Mouse (Mus musculus) lung, postnatal 0 days (tissue): ENCODE results near the gene Sdhb. TPM values are rescaled to one million over a fixed set of nuclear protein-coding genes. Genes with fewer than 3 reads are reported as not detected.

Source experiments
- ATAC-seq: fragments of 200-750 bp; cut with Nextera tagmentation; 2 replicates; pipeline ENCODE4 v1.8.0; 2017; ENCODE audit warnings: moderate library complexity
- DNase-seq: peaks from one replicate; pipeline ENCODE4 v3.0.0-alpha.2; 2016; ENCODE audit warnings: low spot score
- H3K27ac ChIP-seq: fragments of 300-500 bp; sonication (generic); 2 replicates; pipeline ENCODE4 v1.5.1; 2014; ENCODE audit warnings: antibody characterized with exemption, mild to moderate bottlenecking, low read length, mixed read lengths
- H3K27me3 ChIP-seq: fragments of 300-500 bp; sonication (generic); replicated peaks from 2 replicates; pipeline ENCODE4 v1.6.1; 2014; ENCODE audit warnings: low read length, mixed read lengths; ENCODE audit not compliant: insufficient read depth
- H3K36me3 ChIP-seq: fragments of 300-500 bp; sonication (generic); 2 replicates; pipeline ENCODE4 v1.6.1; 2014; ENCODE audit warnings: low read length, mixed read lengths; ENCODE audit not compliant: insufficient read depth
- H3K4me1 ChIP-seq: fragments of 300-500 bp; sonication (generic); 2 replicates; pipeline ENCODE4 v1.6.1; 2014; ENCODE audit warnings: antibody characterized with exemption, low read depth, low read length, mixed read lengths; ENCODE audit not compliant: insufficient read depth
- H3K4me2 ChIP-seq: fragments of 300-500 bp; sonication (generic); replicated peaks from 2 replicates; pipeline ENCODE4 v1.6.1; 2014; ENCODE audit warnings: low read depth, mild to moderate bottlenecking, low read length, moderate library complexity, mixed read lengths
- H3K4me3 ChIP-seq: fragments of 300-500 bp; sonication (generic); 2 replicates; pipeline ENCODE4 v1.5.1; 2014; ENCODE audit warnings: low read depth, low read length
- H3K9ac ChIP-seq: fragments of 300-500 bp; sonication (generic); replicated peaks from 2 replicates; pipeline ENCODE4 v1.6.1; 2014; ENCODE audit warnings: low read depth, mild to moderate bottlenecking
- H3K9me3 ChIP-seq: fragments of 300-500 bp; sonication (generic); 2 replicates; pipeline ENCODE4 v1.6.1; 2016; ENCODE audit warnings: low read length, mixed read lengths
- CTCF ChIP-seq: IDR thresholded peaks from 2 replicates; pipeline ENCODE4 v1.5.1; 2016; ENCODE audit warnings: antibody characterized with exemption, mild to moderate bottlenecking
- EP300 ChIP-seq: IDR thresholded peaks from 2 replicates; pipeline ENCODE4 v1.6.1; 2016; ENCODE audit warnings: antibody characterized with exemption, mild to moderate bottlenecking, control low read depth
- WGBS: fragments of 180-500 bp; shearing (Covaris S2); extraction: QIAGEN DNeasy Blood & Tissue Kit; methylation state at CpG from one replicate; pipeline ENCODE4 v1.1.7; 2014; 5-methylcytosine and 5-hydroxymethylcytosine counted together
- polyA plus RNA-seq: library from polyadenylated mRNA; unstranded; fragments of >200 nt; fragmentation: Nextera tagmentation; extraction: Ambion mirVana; gene quantifications from 2 replicates; pipeline ENCODE4 v1.2.1, GENCODE M21; 2015

The Sdhb gene
- polyA plus RNA-seq, 1 experiment from 2014 or later, result 275 TPM

GRCm38 (mm10) chr4:141011556-141012328 lies 50.7 kb downstream of the Sdhb start:
- no peaks in the 10 kb centered on the region for H3K27me3 ChIP-seq
- DNase-seq, result no peak
- 0 out of 2 replicates have a peak, but pooled peaks cover 6% of the 10 kb centered on the region for H3K36me3 ChIP-seq
- WGBS, result 41% methylated on average over 14 of the region's 14 CpGs
- peak overlapping the region; percentile 57; the same call in 1 of the 2 replicates for H3K4me3 ChIP-seq
- H3K9ac ChIP-seq, result no peak overlapping the region; the same call in 1 of the 2 replicates
- no peak for ATAC-seq
- H3K4me1 ChIP-seq, result 0 out of 2 replicates have a peak, but pooled peaks cover 3% of the 10 kb centered on the region
- TF ChIP-seq CTCF, result no peak
- no peak for TF ChIP-seq EP300
- H3K27ac ChIP-seq, result peak overlapping the region; percentile 20; the same call in 1 of the 2 replicates
- peak overlapping the region; percentile 73 for H3K4me2 ChIP-seq
- no peaks in the 10 kb centered on the region for H3K9me3 ChIP-seq

- H3K27ac ChIP-seq, result no peak overlapping the region
- H3K9me3 ChIP-seq, result no peaks in the 10 kb centered on the region
- no peak overlapping the region for H3K4me3 ChIP-seq
- DNase-seq, result no peak
- H3K27me3 ChIP-seq, result no peaks in the 10 kb centered on the region
- H3K4me2 ChIP-seq, result no peak overlapping the region
- ATAC-seq, result no peak
- TF ChIP-seq EP300 (no peak), CTCF (no peak)
- 0 out of 2 replicates have a peak, but pooled peaks cover 3% of the 10 kb centered on the region for H3K4me1 ChIP-seq
- H3K9ac ChIP-seq, result no peak overlapping the region
- WGBS, result 77% methylated on average over 10 of the region's 10 CpGs
- H3K36me3 ChIP-seq, result 0 out of 2 replicates have a peak, but pooled peaks cover 4% of the 10 kb centered on the region
These were observed 51.6 kb downstream of the Sdhb start for GRCm38 (mm10) chr4:141012558-141012957.

DNA sequence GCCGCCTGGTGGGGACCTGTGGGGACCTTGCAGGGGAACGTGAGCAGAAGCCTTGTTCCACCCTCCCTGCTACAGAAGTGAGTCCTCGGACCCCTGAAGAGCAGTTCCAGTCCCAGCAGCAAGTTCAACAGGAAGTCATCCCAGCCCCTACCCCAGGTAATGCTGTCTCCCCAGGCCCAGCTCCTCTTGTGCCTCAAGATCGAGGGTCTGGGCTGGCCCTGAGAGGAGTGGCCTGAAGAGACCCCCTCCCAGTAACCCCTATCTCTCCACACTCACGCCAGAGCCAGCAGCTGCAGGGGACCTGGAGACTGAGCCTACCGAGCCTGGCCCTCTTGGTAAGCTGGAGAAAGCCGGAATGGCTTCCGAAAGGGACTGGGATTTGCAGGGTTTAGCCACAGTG lies 53.1 kb downstream of the Sdhb start:
- ATAC-seq, result no peak
- Histone ChIP-seq H3K27ac (no peak overlapping the region), H3K4me3 (no peak overlapping the region), H3K4me1 (no peaks in the 10 kb centered on the region), H3K27me3 (no peaks in the 10 kb centered on the region), H3K4me2 (no peak overlapping the region), H3K36me3 (0 out of 2 replicates have a peak, but pooled peaks cover 4% of the 10 kb centered on the region), H3K9ac (no peak overlapping the region), H3K9me3 (no peaks in the 10 kb centered on the region)
- DNase-seq, result no peak
- TF ChIP-seq EP300 (no peak), CTCF (no peak)
- WGBS, result 73% methylated on average over 8 of the region's 8 CpGs

DNA sequence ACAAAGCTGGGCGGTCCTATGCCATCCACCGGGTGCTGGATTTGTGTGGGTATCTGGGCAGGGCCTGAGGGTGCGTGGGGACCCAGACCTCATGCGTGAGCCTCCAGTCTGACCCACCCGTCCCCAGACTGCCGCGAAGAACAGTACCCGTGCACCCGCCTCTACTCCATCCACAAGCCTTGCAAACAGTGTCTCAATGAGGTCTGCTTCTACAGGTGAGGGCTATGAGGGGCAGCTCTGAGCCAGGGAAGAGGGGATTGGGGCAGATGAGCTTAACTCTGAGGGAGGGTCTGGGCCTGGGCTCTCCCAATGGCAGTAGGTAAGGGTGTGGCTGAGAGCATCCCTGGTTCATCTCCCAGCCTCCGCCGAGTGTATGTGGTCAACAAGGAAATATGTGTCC lies 53.9 kb downstream of the Sdhb start:
- TF ChIP-seq EP300 (no peak), CTCF (no peak)
- Histone ChIP-seq H3K27me3 (no peaks in the 10 kb centered on the region), H3K4me1 (no peaks in the 10 kb centered on the region), H3K4me2 (no peak overlapping the region), H3K9me3 (no peaks in the 10 kb centered on the region), H3K36me3 (0 out of 2 replicates have a peak, but pooled peaks cover 4% of the 10 kb centered on the region), H3K27ac (no peak overlapping the region), H3K4me3 (no peak overlapping the region), H3K9ac (no peak overlapping the region)
- DNase-seq (no peak), ATAC-seq (no peak)
- 87% methylated on average over 11 of the region's 11 CpGs for WGBS

DNA sequence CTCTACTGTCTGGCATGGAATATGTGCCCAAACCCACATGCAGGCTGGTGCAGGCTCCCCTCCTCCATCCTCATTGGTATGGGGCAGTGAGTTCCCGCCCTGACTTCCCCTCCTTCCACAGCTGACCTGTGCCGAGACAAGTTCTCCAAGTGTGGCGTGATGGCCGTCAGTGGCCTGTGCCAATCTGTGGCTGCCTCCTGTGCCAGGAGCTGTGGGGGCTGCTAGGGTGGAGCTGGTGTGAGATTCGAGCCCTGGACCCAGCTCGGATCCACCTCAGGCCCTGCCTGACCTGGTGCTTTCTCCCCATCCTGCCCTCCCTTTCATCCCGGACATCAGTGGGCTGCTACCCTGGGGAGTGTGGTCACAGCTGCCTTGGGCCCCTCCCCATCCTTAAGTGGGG lies 54.4 kb downstream of the Sdhb start:
- H3K4me2 ChIP-seq, result no peak overlapping the region
- no peak overlapping the region for H3K4me3 ChIP-seq
- no peaks in the 10 kb centered on the region for H3K27me3 ChIP-seq
- WGBS, result 59% methylated on average over 7 of the region's 7 CpGs
- ATAC-seq (no peak), DNase-seq (no peak)
- 0 out of 2 replicates have a peak, but pooled peaks cover 4% of the 10 kb centered on the region for H3K36me3 ChIP-seq
- H3K27ac ChIP-seq, result no peak overlapping the region
- H3K9me3 ChIP-seq, result no peaks in the 10 kb centered on the region
- TF ChIP-seq EP300 (no peak), CTCF (no peak)
- H3K4me1 ChIP-seq, result peaks cover under 1% of the 10 kb centered on the region; the same call in 1 of the 2 replicates
- H3K9ac ChIP-seq, result no peak overlapping the region

GRCm38 (mm10) chr4:141016311-141016710 lies 55.3 kb downstream of the Sdhb start:
- Histone ChIP-seq H3K4me2 (no peak overlapping the region), H3K9ac (no peak overlapping the region), H3K4me3 (no peak overlapping the region), H3K27me3 (no peaks in the 10 kb centered on the region), H3K36me3 (0 out of 2 replicates have a peak, but pooled peaks cover 4% of the 10 kb centered on the region), H3K27ac (no peak overlapping the region), H3K4me1 (peaks cover 10% of the 10 kb centered on the region), H3K9me3 (no peaks in the 10 kb centered on the region)
- no peak for TF ChIP-seq CTCF
- TF ChIP-seq EP300, result no peak
- ATAC-seq (no peak), DNase-seq (no peak)
- WGBS, result 68% methylated on average over 9 of the region's 9 CpGs
